Mouse (Mus musculus): ENCODE measurements around the gene Cmas. TPM values are rescaled to one million over a fixed set of nuclear protein-coding genes. Genes with fewer than 3 reads are reported as not detected.

The Cmas gene
- polyA plus RNA-seq, 1 experiment from 2014 or later: 105 TPM

GRCm38 (mm10) chr6:142785343-142785742 is 28.9 kb downstream of the Cmas start:
- Histone ChIP-seq H3K27ac (no peak overlapping the region), H3K27me3 (ENCODE audit: insufficient read depth, poor library complexity, severe bottlenecking) (no peaks in the 10 kb centered on the region), H3K4me1 (0 out of 2 replicates have a peak, but pooled peaks cover 6% of the 10 kb centered on the region), H3K9me3 (no peaks in the 10 kb centered on the region), H3K4me3 (no peak overlapping the region), H3K36me3 (no peaks in the 10 kb centered on the region)
- peak; percentile 79 for DNase-seq (ENCODE audit: low spot score)
- WGBS: 34% methylated on average over 4 of the region's 4 CpGs

- H3K27ac ChIP-seq: no peak overlapping the region
- H3K4me3 ChIP-seq: no peak overlapping the region
- H3K4me1 ChIP-seq: 0 out of 2 replicates have a peak, but pooled peaks cover 6% of the 10 kb centered on the region
- H3K9me3 ChIP-seq: no peaks in the 10 kb centered on the region
- H3K27me3 ChIP-seq (ENCODE audit: insufficient read depth, poor library complexity, severe bottlenecking): no peaks in the 10 kb centered on the region
- DNase-seq (ENCODE audit: low spot score): no peak
- no peaks in the 10 kb centered on the region for H3K36me3 ChIP-seq
- WGBS: 85% methylated on average over 21 of the region's 21 CpGs
Measured at GRCm38 (mm10) chr6:142786106-142786505, 29.6 kb downstream of the Cmas start.

- Histone ChIP-seq H3K4me3 (no peak overlapping the region; the same call in 1 of the 2 replicates), H3K36me3 (no peaks in the 10 kb centered on the region), H3K9me3 (no peaks in the 10 kb centered on the region), H3K27me3 (ENCODE audit: insufficient read depth, poor library complexity, severe bottlenecking) (no peaks in the 10 kb centered on the region), H3K27ac (no peak overlapping the region), H3K4me1 (peaks cover 15% of the 10 kb centered on the region)
- 46% methylated on average over 18 of the region's 18 CpGs for WGBS
- DNase-seq (ENCODE audit: low spot score): peak; percentile 74
Measured at GRCm38 (mm10) chr6:142788042-142788987, 31.8 kb downstream of the Cmas start.

DNA sequence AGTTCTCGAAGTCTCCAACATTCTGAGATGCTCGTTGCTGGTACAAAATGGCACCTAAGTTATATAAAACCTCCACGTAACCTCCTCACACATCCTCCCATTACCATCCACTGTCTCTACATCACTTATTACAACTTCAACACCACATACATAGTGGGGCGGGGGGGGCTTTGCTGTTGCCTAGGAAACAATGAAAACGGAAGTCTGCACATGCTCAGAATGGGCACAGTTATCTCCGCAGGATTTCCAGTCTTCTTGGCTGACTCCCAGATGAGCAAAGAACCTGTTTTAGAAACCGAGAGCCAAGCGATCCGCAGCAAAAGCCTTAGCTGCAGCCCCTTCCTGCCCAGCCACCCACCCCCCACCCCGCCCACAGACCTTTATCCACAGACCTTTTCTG is 33.2 kb downstream of the Cmas start:
- Histone ChIP-seq H3K4me3 (no peak overlapping the region), H3K36me3 (no peaks in the 10 kb centered on the region), H3K27ac (no peak overlapping the region), H3K27me3 (ENCODE audit: insufficient read depth, poor library complexity, severe bottlenecking) (no peaks in the 10 kb centered on the region), H3K4me1 (peaks cover 25% of the 10 kb centered on the region), H3K9me3 (no peaks in the 10 kb centered on the region)
- DNase-seq (ENCODE audit: low spot score): no peak
- 86% methylated on average over 10 of the region's 10 CpGs for WGBS

DNA sequence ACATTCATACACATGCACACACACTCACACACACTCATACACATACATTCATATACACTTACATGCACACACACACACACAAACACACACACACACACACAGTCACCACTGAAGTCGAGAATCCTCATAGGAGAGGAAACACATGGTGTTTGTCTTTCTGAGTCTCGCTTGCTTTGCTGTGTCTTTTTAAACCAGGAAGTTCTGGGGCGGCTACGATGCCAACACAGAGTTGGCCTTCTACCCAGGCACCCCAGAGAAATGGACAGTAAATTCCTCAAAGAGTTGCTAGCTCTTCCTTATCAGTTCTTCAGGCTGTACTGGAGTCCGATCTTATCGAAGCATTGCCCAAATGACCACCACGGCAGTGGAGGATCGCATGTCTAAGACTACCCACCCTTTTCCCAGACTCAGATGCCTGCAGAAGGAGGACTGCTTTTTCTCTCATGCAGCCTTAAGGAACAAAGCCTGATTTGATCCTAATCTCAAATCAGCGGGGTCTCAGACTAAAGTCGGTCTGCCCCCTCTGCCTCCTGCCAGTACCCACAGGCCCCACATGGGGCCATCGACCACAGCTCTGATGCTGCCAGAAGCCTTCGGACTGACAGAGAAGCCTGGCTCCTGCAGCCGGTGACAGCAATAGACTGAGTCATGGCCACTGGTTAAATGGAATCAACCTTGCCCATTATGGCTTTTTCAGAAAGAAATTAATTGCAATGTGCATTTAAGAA is 35.9 kb downstream of the Cmas start:
- 23% methylated on average over 13 of the region's 13 CpGs for WGBS
- H3K9me3 ChIP-seq: no peaks in the 10 kb centered on the region
- H3K27me3 ChIP-seq (ENCODE audit: insufficient read depth, poor library complexity, severe bottlenecking): no peaks in the 10 kb centered on the region
- no peak overlapping the region; the same call in 1 of the 2 replicates for H3K27ac ChIP-seq
- H3K4me3 ChIP-seq: 0 out of 2 replicates have a peak overlapping the region, but pooled peaks have one; percentile 1
- no peaks in the 10 kb centered on the region for H3K36me3 ChIP-seq
- peaks cover 34% of the 10 kb centered on the region for H3K4me1 ChIP-seq
- DNase-seq (ENCODE audit: low spot score): no peak

DNA sequence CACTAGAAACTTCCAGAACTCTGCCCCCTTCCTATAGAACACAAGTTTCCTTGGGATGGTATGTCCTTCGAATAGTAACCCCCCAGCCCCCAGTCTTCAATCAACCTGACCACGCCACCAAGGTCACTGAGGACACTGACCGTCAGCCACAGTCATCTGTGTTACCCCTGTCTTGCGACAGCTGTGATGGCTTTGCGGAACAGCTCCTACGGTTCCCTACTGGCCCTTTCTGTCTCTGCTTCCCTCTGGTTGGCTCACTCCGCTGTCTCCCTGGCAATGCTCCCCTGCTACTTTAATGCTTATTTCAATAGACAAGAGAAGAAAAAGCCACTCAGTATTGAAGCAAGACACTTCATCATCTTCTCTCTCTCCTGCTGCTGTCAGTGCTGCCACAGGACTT is 37.0 kb downstream of the Cmas start:
- H3K4me3 ChIP-seq: no peak overlapping the region
- no peaks in the 10 kb centered on the region for H3K9me3 ChIP-seq
- peaks cover 32% of the 10 kb centered on the region for H3K4me1 ChIP-seq
- peak overlapping the region; percentile 56 for H3K27ac ChIP-seq
- no peaks in the 10 kb centered on the region for H3K27me3 ChIP-seq (ENCODE audit: insufficient read depth, poor library complexity, severe bottlenecking)
- H3K36me3 ChIP-seq: no peaks in the 10 kb centered on the region
- WGBS: 40% methylated on average over 7 of the region's 7 CpGs
- DNase-seq (ENCODE audit: low spot score): no peak

DNA sequence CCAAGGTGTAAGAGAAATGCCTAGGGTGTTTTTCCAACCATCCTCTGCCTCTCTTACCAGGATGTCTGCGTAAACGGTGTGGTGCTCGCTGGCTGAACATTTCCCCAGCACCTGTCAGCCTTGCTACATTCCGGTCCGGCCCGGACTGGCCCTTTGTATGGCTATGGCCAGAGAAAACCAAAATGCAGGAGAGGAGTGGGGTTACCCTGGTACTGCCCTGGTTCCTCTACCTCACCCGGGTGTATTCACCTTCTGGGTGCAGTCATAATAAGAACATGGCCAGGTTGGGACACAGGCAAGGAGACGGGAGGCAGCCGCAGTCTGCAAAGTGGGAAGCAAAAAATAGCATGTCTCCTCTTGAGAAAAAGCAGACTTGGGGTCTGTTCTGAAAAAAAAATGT is 38.6 kb downstream of the Cmas start:
- Histone ChIP-seq H3K27me3 (ENCODE audit: insufficient read depth, poor library complexity, severe bottlenecking) (no peaks in the 10 kb centered on the region), H3K4me3 (no peak overlapping the region), H3K4me1 (peaks cover 29% of the 10 kb centered on the region), H3K9me3 (no peaks in the 10 kb centered on the region), H3K36me3 (no peaks in the 10 kb centered on the region), H3K27ac (no peak overlapping the region)
- DNase-seq (ENCODE audit: low spot score): no peak
- 70% methylated on average over 9 of the region's 9 CpGs for WGBS

DNA sequence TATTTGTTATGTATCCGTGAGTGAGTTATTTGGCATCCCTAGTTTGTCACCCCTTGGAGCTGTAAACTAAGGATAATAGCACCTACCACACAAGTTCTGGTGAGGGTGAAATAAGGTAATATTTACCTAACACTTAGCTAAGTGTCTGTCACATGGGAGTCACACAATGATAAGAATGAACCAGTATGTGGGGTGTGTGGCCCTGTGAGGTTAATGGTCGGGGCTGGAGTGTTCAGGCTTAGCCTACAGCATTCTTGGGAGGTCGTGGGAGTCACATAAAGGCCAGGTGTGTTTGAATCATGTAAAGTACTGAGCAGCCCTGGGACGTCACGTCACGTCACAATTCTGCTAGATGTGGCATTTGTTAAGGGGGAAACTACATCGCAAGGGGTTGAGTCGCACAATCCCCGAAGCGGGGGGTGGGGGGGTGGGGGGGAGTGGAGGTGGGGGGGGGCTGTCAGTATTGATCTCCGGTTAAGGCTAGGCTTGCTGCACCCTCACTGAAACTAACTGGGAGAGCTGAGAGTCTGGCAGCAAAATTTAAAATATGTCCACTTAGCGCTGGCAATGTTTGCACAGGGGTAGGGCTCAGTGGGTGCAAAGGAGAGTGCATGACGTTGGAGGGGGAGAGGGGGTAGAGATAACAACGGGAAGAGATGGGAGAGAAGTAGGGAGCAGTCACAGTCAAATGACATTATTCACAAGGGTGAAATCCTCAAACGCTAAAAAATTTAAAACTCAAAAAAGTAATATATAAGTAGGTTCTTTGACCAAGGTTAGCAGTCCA is 39.4 kb downstream of the Cmas start:
- Histone ChIP-seq H3K4me3 (no peak overlapping the region), H3K4me1 (peaks cover 29% of the 10 kb centered on the region), H3K9me3 (no peaks in the 10 kb centered on the region), H3K27me3 (ENCODE audit: insufficient read depth, poor library complexity, severe bottlenecking) (no peaks in the 10 kb centered on the region), H3K27ac (no peak overlapping the region), H3K36me3 (no peaks in the 10 kb centered on the region)
- DNase-seq (ENCODE audit: low spot score): no peak
- 66% methylated on average over 15 of the region's 15 CpGs for WGBS

DNA sequence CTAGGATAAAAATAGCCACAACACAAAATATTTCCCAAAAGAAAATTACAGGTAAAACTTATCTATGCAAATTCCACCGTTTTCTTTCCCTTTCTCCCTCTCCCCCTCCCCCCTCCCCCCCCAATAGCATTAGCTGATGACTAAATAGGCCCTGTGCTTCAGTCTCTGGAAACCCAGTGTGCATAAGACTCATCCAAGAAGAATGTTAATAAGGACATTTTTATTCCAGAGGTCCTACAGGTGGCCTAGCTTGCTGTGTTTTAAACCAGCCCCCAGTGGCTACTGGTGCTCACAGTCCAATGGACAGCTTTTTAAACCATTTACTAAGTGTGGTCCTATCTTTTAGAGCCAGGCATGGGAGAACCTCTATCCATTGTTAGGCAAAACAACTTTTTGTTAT is 41.5 kb downstream of the Cmas start:
- no peak for DNase-seq (ENCODE audit: low spot score)
- Histone ChIP-seq H3K4me3 (no peak overlapping the region), H3K4me1 (peaks cover 22% of the 10 kb centered on the region), H3K27ac (no peak overlapping the region), H3K9me3 (no peaks in the 10 kb centered on the region), H3K36me3 (no peaks in the 10 kb centered on the region), H3K27me3 (ENCODE audit: insufficient read depth, poor library complexity, severe bottlenecking) (no peaks in the 10 kb centered on the region)
- WGBS: 75% methylated on average over 1 of the region's 1 CpGs

- Histone ChIP-seq H3K27ac (no peak overlapping the region), H3K4me3 (no peak overlapping the region), H3K27me3 (ENCODE audit: insufficient read depth, poor library complexity, severe bottlenecking) (no peaks in the 10 kb centered on the region), H3K9me3 (no peaks in the 10 kb centered on the region), H3K36me3 (no peaks in the 10 kb centered on the region), H3K4me1 (peaks cover 14% of the 10 kb centered on the region; the same call in 1 of the 2 replicates)
- WGBS: 85% methylated on average over 9 of the region's 9 CpGs
- DNase-seq (ENCODE audit: low spot score): no peak
Measured at GRCm38 (mm10) chr6:142798837-142799236, 42.4 kb downstream of the Cmas start.

DNA sequence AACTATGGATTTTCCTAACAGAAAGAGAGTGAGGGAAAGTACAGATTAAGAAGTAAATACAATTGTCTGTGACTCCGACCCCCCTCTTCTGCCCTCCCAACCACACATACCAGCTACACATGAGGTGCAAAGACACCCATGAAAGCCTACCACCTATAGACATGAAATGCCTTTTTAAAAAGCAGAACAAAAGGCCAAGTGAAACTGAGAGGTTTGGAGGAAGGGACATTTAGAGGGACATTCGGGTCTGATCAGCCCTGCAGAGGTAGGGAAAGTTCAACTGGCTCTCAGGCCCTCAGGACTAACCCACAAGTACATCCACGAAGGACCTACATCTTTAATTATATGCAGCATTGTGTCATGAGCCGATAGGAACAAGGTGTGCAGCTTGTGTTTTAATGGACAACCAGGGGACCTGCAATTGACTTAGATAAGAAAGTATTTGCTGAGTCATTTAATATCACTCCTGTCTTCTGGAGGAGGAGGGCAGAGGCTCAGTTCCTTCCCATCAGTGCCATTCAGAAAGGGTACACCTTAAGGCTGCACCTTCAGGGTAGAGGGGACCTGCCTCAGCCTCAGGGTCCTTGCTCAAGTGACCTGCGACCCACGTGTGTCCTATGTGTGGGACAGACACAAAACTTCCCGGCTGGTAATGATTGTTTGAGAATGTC is 43.4 kb downstream of the Cmas start:
- Histone ChIP-seq H3K36me3 (no peaks in the 10 kb centered on the region), H3K4me1 (peaks cover 9% of the 10 kb centered on the region; the same call in 1 of the 2 replicates), H3K4me3 (no peak overlapping the region), H3K27ac (no peak overlapping the region), H3K27me3 (ENCODE audit: insufficient read depth, poor library complexity, severe bottlenecking) (no peaks in the 10 kb centered on the region), H3K9me3 (no peaks in the 10 kb centered on the region)
- WGBS: 71% methylated on average over 7 of the region's 7 CpGs
- no peak for DNase-seq (ENCODE audit: low spot score)

GRCm38 (mm10) chr6:142801687-142802086 is 45.2 kb downstream of the Cmas start:
- Histone ChIP-seq H3K4me1 (no peaks in the 10 kb centered on the region), H3K4me3 (no peak overlapping the region), H3K27me3 (ENCODE audit: insufficient read depth, poor library complexity, severe bottlenecking) (no peaks in the 10 kb centered on the region), H3K9me3 (no peaks in the 10 kb centered on the region), H3K27ac (no peak overlapping the region), H3K36me3 (no peaks in the 10 kb centered on the region)
- 83% methylated on average over 5 of the region's 5 CpGs for WGBS
- no peak for DNase-seq (ENCODE audit: low spot score)
